Mouse (Mus musculus) small intestine, adult 2 months (tissue): ENCODE results near the gene Clca4a.
"Not testable (repeated sequence)": the region's sequence is repeated elsewhere in the genome, so short reads cannot be mapped to it uniquely, and the experiment has no call there.

Experiments used
- CTCF ChIP-seq: fragments of 200-500 bp; IDR thresholded peaks from 2 replicates; pipeline ENCODE4 v1.5.1; 2012; ENCODE audit warnings: low read depth, mild to moderate bottlenecking, control low read depth, inconsistent platforms, low read length, moderate library complexity, mixed read lengths; ENCODE audit not compliant: insufficient replicate concordance, insufficient read length; ENCODE audit errors: extremely low read depth
- POLR2A ChIP-seq: fragments of 200-500 bp; IDR thresholded peaks from 2 replicates; pipeline ENCODE4 v1.6.1; 2012; ENCODE audit warnings: low read depth, mild to moderate bottlenecking, control low read depth, inconsistent platforms, low read length, moderate library complexity

GRCm38 (mm10) chr3:144947376-144947775, 27.5 kb downstream of the Clca4a start:
- not testable (repeated sequence) for TF ChIP-seq CTCF, POLR2A
